Mouse (Mus musculus): ENCODE measurements around the gene Pcmtd2. TPM values are rescaled to one million over a fixed set of nuclear protein-coding genes. Genes with fewer than 3 reads are reported as not detected.

The Pcmtd2 gene
- polyA plus RNA-seq, 1 experiment from 2014 or later, result 30.0 TPM

Other genes with a start within 250 kb of the Pcmtd2 start
- gene Prpf6, start 246.0 kb upstream of the Pcmtd2 start, polyA plus RNA-seq (2014; fragmentation: Nextera tagmentation; extraction: Ambion mirVana), result 64.5 and 64.8 TPM in 2 replicates
- gene Zfp512b, start 245.1 kb upstream of the Pcmtd2 start, polyA plus RNA-seq (2014; fragmentation: Nextera tagmentation; extraction: Ambion mirVana), result 28.5 and 50.6 TPM in 2 replicates
- 24.5 and 29.2 TPM in 2 replicates for gene Samd10, start 238.6 kb upstream of the Pcmtd2 start, polyA plus RNA-seq (2014; fragmentation: Nextera tagmentation; extraction: Ambion mirVana)
- 0.63 TPM in 1 of 2 replicates, not detected in the other for gene Gm29797, start 180.8 kb upstream of the Pcmtd2 start, polyA plus RNA-seq (2014; fragmentation: Nextera tagmentation; extraction: Ambion mirVana)
- 36.8 and 40.5 TPM in 2 replicates for gene Sox18, start 166.2 kb upstream of the Pcmtd2 start, polyA plus RNA-seq (2014; fragmentation: Nextera tagmentation; extraction: Ambion mirVana)
- 24.5 and 24.8 TPM in 2 replicates for gene Tcea2, start 157.5 kb upstream of the Pcmtd2 start, polyA plus RNA-seq (2014; fragmentation: Nextera tagmentation; extraction: Ambion mirVana)
- 70.8 and 71.9 TPM in 2 replicates for gene Rgs19, start 143.9 kb upstream of the Pcmtd2 start, polyA plus RNA-seq (2014; fragmentation: Nextera tagmentation; extraction: Ambion mirVana)
- gene Lkaaear1, start 139.4 kb upstream of the Pcmtd2 start, polyA plus RNA-seq (2014; fragmentation: Nextera tagmentation; extraction: Ambion mirVana), result not detected in 2 replicates
- 0.09 and 0.53 TPM in 2 replicates for gene Oprl1, start 122.8 kb upstream of the Pcmtd2 start, polyA plus RNA-seq (2014; fragmentation: Nextera tagmentation; extraction: Ambion mirVana)
- not detected in 2 replicates for gene Myt1, start 74.5 kb upstream of the Pcmtd2 start, polyA plus RNA-seq (2014; fragmentation: Nextera tagmentation; extraction: Ambion mirVana)
- 76.9 and 78.5 TPM in 2 replicates for gene Polr3k, start 26.5 kb downstream of the Pcmtd2 start, polyA plus RNA-seq (2014; fragmentation: Nextera tagmentation; extraction: Ambion mirVana)
- gene Gm14496, start 153.3 kb downstream of the Pcmtd2 start, polyA plus RNA-seq (2014; fragmentation: Nextera tagmentation; extraction: Ambion mirVana), result not detected in 2 replicates

Data from kidney, embryonic 14.5 days (tissue).